Mouse (Mus musculus) erythroblast, embryonic 14.5 days (primary cell): Measurements from ENCODE around the gene Shisal2a.

Experiments
- GATA1 ChIP-seq: IDR thresholded peaks from 2 replicates; pipeline ENCODE4 v1.6.1; 2012; ENCODE audit warnings: low read length, inconsistent platforms, mixed read lengths
- TAL1 ChIP-seq: IDR thresholded peaks from 3 replicates; pipeline ENCODE4 v1.6.1; 2012; ENCODE audit warnings: low read length, inconsistent platforms, mixed read lengths

- TF ChIP-seq TAL1 (no peak), GATA1 (no peak)
Measured at GRCm38 (mm10) chr4:108329840-108330239, 53.3 kb downstream of the Shisal2a start.
